Mouse (Mus musculus): ENCODE data around the gene Akr1b3.

Akr1b3 gene

GRCm38 (mm10) chr6:34322121-34322520 is 4.8 kb upstream of the Akr1b3 start:
- no peak for DNase-seq

- no peak for DNase-seq
Measured at GRCm38 (mm10) chr6:34318636-34319035, 1.4 kb upstream of the Akr1b3 start.

GRCm38 (mm10) chr6:34318172-34318571 is 894 bp upstream of the Akr1b3 start:
- DNase-seq = peak in 1 of 2 experiments; percentile 53

GRCm38 (mm10) chr6:34313921-34314320 is 3.4 kb downstream of the Akr1b3 start:
- DNase-seq = no peak

- no peak for DNase-seq
Measured at GRCm38 (mm10) chr6:34313386-34313785, 3.9 kb downstream of the Akr1b3 start.

GRCm38 (mm10) chr6:34310023-34310595 is 7.2 kb downstream of the Akr1b3 start:
- DNase-seq = no peak

- DNase-seq = no peak
Measured at GRCm38 (mm10) chr6:34309526-34309925, 7.8 kb downstream of the Akr1b3 start.

GRCm38 (mm10) chr6:34306797-34307196 is 10.5 kb downstream of the Akr1b3 start:
- no peak for DNase-seq

GRCm38 (mm10) chr6:34304675-34305241 is 12.5 kb downstream of the Akr1b3 start:
- no peak for DNase-seq

- no peak for DNase-seq
Measured at GRCm38 (mm10) chr6:34297055-34297454, 20.2 kb downstream of the Akr1b3 start.

GRCm38 (mm10) chr6:34295437-34295836 is 21.8 kb downstream of the Akr1b3 start:
- no peak for DNase-seq

- DNase-seq = peak; percentile 63 to 75
Measured at GRCm38 (mm10) chr6:34292882-34293487, 24.3 kb downstream of the Akr1b3 start.

GRCm38 (mm10) chr6:34292196-34292881 is 24.9 kb downstream of the Akr1b3 start:
- DNase-seq = peak in 1 of 2 experiments; percentile 11

- no peak for DNase-seq
Measured at GRCm38 (mm10) chr6:34290681-34291080, 26.6 kb downstream of the Akr1b3 start.

- no peak for DNase-seq
Measured at GRCm38 (mm10) chr6:34290091-34290490, 27.2 kb downstream of the Akr1b3 start.

GRCm38 (mm10) chr6:34288098-34288497 is 29.2 kb downstream of the Akr1b3 start:
- peak; percentile 71 to 81 for DNase-seq

- no peak for DNase-seq
Measured at GRCm38 (mm10) chr6:34286841-34287240, 30.4 kb downstream of the Akr1b3 start.

- no peak for DNase-seq
Measured at GRCm38 (mm10) chr6:34278385-34278784, 38.9 kb downstream of the Akr1b3 start.

GRCm38 (mm10) chr6:34277665-34278064 is 39.6 kb downstream of the Akr1b3 start:
- DNase-seq = peak; percentile 17 to 55

- DNase-seq = peak in 1 of 2 experiments; percentile 26
Measured at GRCm38 (mm10) chr6:34274346-34274745, 42.9 kb downstream of the Akr1b3 start.

- no peak for DNase-seq
Measured at GRCm38 (mm10) chr6:34273073-34273472, 44.2 kb downstream of the Akr1b3 start.

- no peak for DNase-seq
Measured at GRCm38 (mm10) chr6:34272462-34272861, 44.8 kb downstream of the Akr1b3 start.

- no peak for DNase-seq
Measured at GRCm38 (mm10) chr6:34270717-34271116, 46.6 kb downstream of the Akr1b3 start.

- no peak for DNase-seq
Measured at GRCm38 (mm10) chr6:34258546-34258945, 58.7 kb downstream of the Akr1b3 start.
